Mouse (Mus musculus): ENCODE data around the gene Ikzf3.

The Ikzf3 gene

GRCm38 (mm10) chr11:98569461-98569860 lies 23.6 kb upstream of the Ikzf3 start:
- no peak for DNase-seq (ENCODE audit: extremely low read depth, low read depth, low spot score)

- no peak for DNase-seq (ENCODE audit: extremely low read depth, low read depth, low spot score)
These were observed 22.5 kb upstream of the Ikzf3 start for GRCm38 (mm10) chr11:98568326-98568725.

- DNase-seq (ENCODE audit: extremely low read depth, low read depth, low spot score) = no peak
These were observed 18.1 kb upstream of the Ikzf3 start for GRCm38 (mm10) chr11:98563921-98564414.

- DNase-seq (ENCODE audit: extremely low read depth, low read depth, low spot score) = no peak
These were observed 17.2 kb upstream of the Ikzf3 start for GRCm38 (mm10) chr11:98563025-98563424.

- DNase-seq (ENCODE audit: extremely low read depth, low read depth, low spot score) = no peak
These were observed 15.1 kb upstream of the Ikzf3 start for GRCm38 (mm10) chr11:98560942-98561341.

- DNase-seq (ENCODE audit: extremely low read depth, low read depth, low spot score) = no peak
These were observed 9.4 kb upstream of the Ikzf3 start for GRCm38 (mm10) chr11:98555124-98555700.

GRCm38 (mm10) chr11:98553966-98554365 lies 8.1 kb upstream of the Ikzf3 start:
- DNase-seq (ENCODE audit: extremely low read depth, low read depth, low spot score) = no peak

GRCm38 (mm10) chr11:98550975-98551828 lies 5.4 kb upstream of the Ikzf3 start, which contains the start of gene Zpbp2:
Gene Zpbp2 (plus strand): TSS chr11:98551097.
- no peak for DNase-seq (ENCODE audit: extremely low read depth, low read depth, low spot score)

- DNase-seq (ENCODE audit: extremely low read depth, low read depth, low spot score) = no peak
These were observed 4.6 kb upstream of the Ikzf3 start for GRCm38 (mm10) chr11:98550311-98550974.

- no peak for DNase-seq (ENCODE audit: extremely low read depth, low read depth, low spot score)
These were observed 3.5 kb upstream of the Ikzf3 start for GRCm38 (mm10) chr11:98549363-98549762.

- no peak for DNase-seq (ENCODE audit: extremely low read depth, low read depth, low spot score)
These were observed 1.5 kb upstream of the Ikzf3 start for GRCm38 (mm10) chr11:98547308-98547693.

- DNase-seq (ENCODE audit: extremely low read depth, low read depth, low spot score) = no peak
These were observed 887 bp upstream of the Ikzf3 start for GRCm38 (mm10) chr11:98546529-98547307.

GRCm38 (mm10) chr11:98544890-98545677 lies 747 bp downstream of the Ikzf3 start:
- no peak for DNase-seq (ENCODE audit: extremely low read depth, low read depth, low spot score)

- DNase-seq (ENCODE audit: extremely low read depth, low read depth, low spot score) = no peak
These were observed 2.4 kb downstream of the Ikzf3 start for GRCm38 (mm10) chr11:98543414-98543813.

- DNase-seq (ENCODE audit: extremely low read depth, low read depth, low spot score) = no peak
These were observed 3.3 kb downstream of the Ikzf3 start for GRCm38 (mm10) chr11:98542553-98542952.

- DNase-seq (ENCODE audit: extremely low read depth, low read depth, low spot score) = no peak
These were observed 5.5 kb downstream of the Ikzf3 start for GRCm38 (mm10) chr11:98540319-98540718.

- DNase-seq (ENCODE audit: extremely low read depth, low read depth, low spot score) = no peak
These were observed 8.3 kb downstream of the Ikzf3 start for GRCm38 (mm10) chr11:98537480-98538034.

GRCm38 (mm10) chr11:98526824-98527461 lies 18.9 kb downstream of the Ikzf3 start:
- no peak for DNase-seq (ENCODE audit: extremely low read depth, low read depth, low spot score)

GRCm38 (mm10) chr11:98525140-98525539 lies 20.7 kb downstream of the Ikzf3 start:
- DNase-seq (ENCODE audit: extremely low read depth, low read depth, low spot score) = no peak

All from fat pad, adult 2 months (tissue).